Mouse (Mus musculus): Measurements from ENCODE around the gene Nrn1l.

Gene Nrn1l

GRCm38 (mm10) chr8:105854715-105855216, 38.6 kb upstream of the Nrn1l start, which contains the start of gene Thap11:
Gene Thap11 (plus strand): TSS chr8:105855132.
- no peaks in the 10 kb centered on the region for H3K9me3 ChIP-seq (ENCODE audit: low read length)
- H3K27me3 ChIP-seq (ENCODE audit: insufficient read depth, low read length) = no peaks in the 10 kb centered on the region; the same call in 1 of the 2 replicates
- peak within 1 kb of the TSS; percentile 93 for H3K4me3 ChIP-seq (replicated peaks; ENCODE audit: low read length)
- H3K4me1 ChIP-seq (replicated peaks; ENCODE audit: low read depth, low read length) = peaks cover 75% of the 10 kb centered on the region
- peaks cover 35% of the 10 kb centered on the region for H3K36me3 ChIP-seq (ENCODE audit: insufficient read depth, low read length)
- TF ChIP-seq CTCF (conservative IDR thresholded peaks at IDR 0.05; ENCODE audit: low read length) (peak; percentile 54), POU5F1 (IDR thresholded peaks at IDR 0.05; ENCODE audit: borderline replicate concordance, low read length) (no peak)

DNA sequence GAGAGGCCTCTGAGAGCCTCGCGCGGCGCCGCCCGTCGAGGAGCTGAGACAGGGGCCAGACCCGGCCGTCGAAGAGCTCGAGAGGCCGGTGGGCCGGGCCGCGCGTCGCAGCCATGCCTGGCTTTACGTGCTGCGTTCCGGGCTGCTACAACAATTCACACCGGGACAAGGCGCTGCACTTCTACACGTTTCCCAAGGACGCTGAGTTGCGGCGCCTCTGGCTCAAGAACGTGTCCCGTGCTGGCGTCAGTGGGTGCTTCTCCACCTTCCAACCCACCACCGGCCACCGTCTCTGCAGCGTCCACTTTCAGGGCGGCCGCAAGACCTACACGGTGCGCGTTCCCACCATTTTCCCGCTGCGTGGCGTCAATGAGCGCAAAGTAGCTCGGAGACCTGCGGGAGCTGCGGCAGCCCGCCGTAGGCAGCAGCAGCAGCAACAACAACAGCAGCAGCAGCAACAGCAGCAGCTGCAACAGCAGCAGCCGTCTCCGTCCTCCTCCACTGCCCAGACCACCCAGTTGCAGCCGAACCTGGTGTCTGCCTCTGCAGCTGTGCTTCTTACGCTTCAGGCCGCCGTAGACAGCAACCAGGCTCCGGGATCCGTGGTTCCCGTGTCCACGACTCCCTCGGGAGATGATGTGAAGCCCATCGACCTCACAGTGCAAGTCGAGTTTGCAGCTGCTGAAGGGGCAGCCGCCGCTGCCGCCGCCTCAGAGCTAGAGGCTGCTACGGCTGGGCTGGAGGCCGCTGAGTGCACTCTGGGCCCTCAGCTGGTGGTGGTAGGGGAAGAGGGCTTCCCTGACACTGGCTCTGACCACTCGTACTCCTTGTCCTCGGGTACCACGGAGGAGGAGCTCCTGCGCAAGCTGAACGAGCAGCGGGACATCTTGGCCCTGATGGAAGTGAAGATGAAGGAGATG, 37.9 kb upstream of the Nrn1l start:
- Histone ChIP-seq H3K27me3 (ENCODE audit: insufficient read depth, low read length) (no peaks in the 10 kb centered on the region; the same call in 1 of the 2 replicates), H3K9me3 (ENCODE audit: low read length) (no peaks in the 10 kb centered on the region), H3K36me3 (ENCODE audit: insufficient read depth, low read length) (peaks cover 32% of the 10 kb centered on the region), H3K4me1 (replicated peaks; ENCODE audit: low read depth, low read length) (peaks cover 70% of the 10 kb centered on the region), H3K4me3 (replicated peaks; ENCODE audit: low read length) (peak overlapping the region; percentile 93)
- TF ChIP-seq CTCF (conservative IDR thresholded peaks at IDR 0.05; ENCODE audit: low read length) (no peak), NANOG (IDR thresholded peaks at IDR 0.05; ENCODE audit: borderline replicate concordance, low read length) (no peak)

- H3K9me3 ChIP-seq (ENCODE audit: low read length) = no peaks in the 10 kb centered on the region
- H3K27me3 ChIP-seq (ENCODE audit: insufficient read depth, low read length) = no peaks in the 10 kb centered on the region; the same call in 1 of the 2 replicates
- peaks cover 65% of the 10 kb centered on the region for H3K4me1 ChIP-seq (replicated peaks; ENCODE audit: low read depth, low read length)
- TF ChIP-seq NANOG (IDR thresholded peaks at IDR 0.05; ENCODE audit: borderline replicate concordance, low read length) = no peak
- TF ChIP-seq POU5F1 (IDR thresholded peaks at IDR 0.05; ENCODE audit: borderline replicate concordance, low read length) = no peak
- no peak for TF ChIP-seq CTCF (conservative IDR thresholded peaks at IDR 0.05; ENCODE audit: low read length)
- H3K4me3 ChIP-seq (replicated peaks; ENCODE audit: low read length) = peak overlapping the region; percentile 93
- H3K36me3 ChIP-seq (ENCODE audit: insufficient read depth, low read length) = peaks cover 32% of the 10 kb centered on the region
These were observed 37.1 kb upstream of the Nrn1l start for GRCm38 (mm10) chr8:105856168-105856835.

DNA sequence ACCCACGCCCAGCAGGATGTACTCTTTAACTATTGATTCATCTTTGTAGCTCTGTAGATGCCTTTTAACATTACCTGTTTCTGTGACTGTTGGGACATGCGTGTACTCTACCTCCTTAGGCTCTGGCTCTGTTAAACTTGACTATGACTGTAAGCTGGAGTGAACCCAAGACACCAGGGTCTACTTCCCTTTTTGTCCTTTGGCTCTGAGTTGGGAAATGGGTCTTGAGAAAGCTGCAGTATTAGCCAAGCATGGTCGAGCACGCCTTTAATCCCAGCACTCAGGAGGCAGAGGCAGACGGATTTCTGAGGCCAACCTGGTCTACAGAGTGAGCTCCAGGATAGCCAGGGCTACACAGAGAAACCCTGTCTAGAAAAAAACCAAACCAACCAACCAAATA, 34.9 kb upstream of the Nrn1l start:
- Histone ChIP-seq H3K9me3 (ENCODE audit: low read length) (no peaks in the 10 kb centered on the region), H3K4me3 (replicated peaks; ENCODE audit: low read length) (no peak overlapping the region), H3K36me3 (ENCODE audit: insufficient read depth, low read length) (peaks cover 52% of the 10 kb centered on the region), H3K4me1 (replicated peaks; ENCODE audit: low read depth, low read length) (peaks cover 73% of the 10 kb centered on the region), H3K27me3 (ENCODE audit: insufficient read depth, low read length) (no peaks in the 10 kb centered on the region; the same call in 1 of the 2 replicates)
- TF ChIP-seq CTCF (conservative IDR thresholded peaks at IDR 0.05; ENCODE audit: low read length) = no peak

DNA sequence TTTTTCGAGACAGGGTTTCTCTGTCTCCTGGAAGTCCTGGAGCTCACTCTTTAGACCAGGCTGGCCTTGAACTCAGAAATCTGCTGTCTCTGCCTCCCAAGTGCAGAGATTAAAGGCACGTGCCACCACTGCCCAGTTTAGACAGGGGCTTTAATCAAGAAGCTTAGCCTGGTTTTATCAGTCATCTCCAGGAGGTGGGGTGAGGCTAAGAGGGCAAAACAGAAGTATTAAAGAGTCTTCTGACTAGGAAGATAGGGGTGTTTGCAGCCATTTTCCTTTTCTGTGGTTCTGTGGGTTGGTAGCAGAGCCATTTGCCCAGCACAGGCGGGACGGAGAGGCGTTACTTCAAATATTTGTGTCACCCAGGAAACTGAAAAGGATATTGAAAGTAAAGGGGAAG, 34.1 kb upstream of the Nrn1l start:
- TF ChIP-seq NANOG (IDR thresholded peaks at IDR 0.05; ENCODE audit: borderline replicate concordance, low read length) (no peak), POU5F1 (IDR thresholded peaks at IDR 0.05; ENCODE audit: borderline replicate concordance, low read length) (no peak), CTCF (conservative IDR thresholded peaks at IDR 0.05; ENCODE audit: low read length) (no peak)
- Histone ChIP-seq H3K4me1 (replicated peaks; ENCODE audit: low read depth, low read length) (peaks cover 75% of the 10 kb centered on the region), H3K36me3 (ENCODE audit: insufficient read depth, low read length) (peaks cover 60% of the 10 kb centered on the region), H3K9me3 (ENCODE audit: low read length) (no peaks in the 10 kb centered on the region), H3K27me3 (ENCODE audit: insufficient read depth, low read length) (no peaks in the 10 kb centered on the region; the same call in 1 of the 2 replicates), H3K4me3 (replicated peaks; ENCODE audit: low read length) (peak overlapping the region; percentile 100)

DNA sequence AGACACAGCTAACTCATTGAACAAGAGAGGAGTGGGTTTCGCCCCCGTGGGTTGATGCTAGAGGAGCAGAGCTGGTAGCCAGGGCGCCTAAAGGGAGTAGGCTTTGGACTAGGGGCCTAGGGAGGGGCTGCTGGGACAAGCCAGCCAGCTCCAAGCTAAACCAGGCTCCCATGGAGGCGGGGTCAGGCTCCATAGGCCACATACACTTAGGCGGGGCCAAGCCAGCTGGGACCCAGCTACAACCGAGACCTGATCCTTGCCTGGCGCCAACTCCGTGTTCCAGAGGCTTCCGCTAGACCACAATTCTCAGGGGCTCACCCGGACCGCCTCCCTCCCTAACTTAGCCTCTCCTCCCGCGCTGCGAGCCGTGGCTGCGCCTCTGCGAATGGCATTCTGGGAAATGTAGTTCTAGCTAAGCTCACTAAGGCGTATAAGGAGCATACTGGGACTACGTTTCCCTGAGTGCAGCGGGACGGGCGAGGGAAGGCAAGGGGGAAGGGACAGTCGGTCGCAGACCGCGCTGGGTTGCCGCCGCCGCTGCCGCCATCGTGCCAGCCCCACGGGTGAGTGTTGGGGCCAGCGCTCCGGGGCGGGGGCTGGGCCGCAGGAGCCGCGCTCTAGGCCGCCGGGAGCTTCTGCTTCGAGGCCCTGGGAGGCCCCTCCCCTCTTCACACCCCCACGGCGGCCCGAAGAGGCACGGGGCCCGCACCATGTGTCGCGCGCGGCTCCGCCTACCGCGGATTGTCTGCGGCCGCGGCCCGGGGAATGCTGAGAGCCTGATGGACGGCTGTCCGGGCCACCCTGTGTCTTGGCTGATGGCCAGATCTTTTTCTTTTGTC, 33.0 kb upstream of the Nrn1l start, which contains the start of gene Nutf2:
TSS of gene Nutf2 (plus strand) at position 438 of the 839 bp plus-strand sequence.
- Histone ChIP-seq H3K9me3 (ENCODE audit: low read length) (no peaks in the 10 kb centered on the region), H3K4me3 (replicated peaks; ENCODE audit: low read length) (peak within 1 kb of the TSS; percentile 100), H3K27me3 (ENCODE audit: insufficient read depth, low read length) (no peaks in the 10 kb centered on the region; the same call in 1 of the 2 replicates), H3K36me3 (ENCODE audit: insufficient read depth, low read length) (peaks cover 70% of the 10 kb centered on the region), H3K4me1 (replicated peaks; ENCODE audit: low read depth, low read length) (peaks cover 83% of the 10 kb centered on the region)
- TF ChIP-seq POU5F1 (IDR thresholded peaks at IDR 0.05; ENCODE audit: borderline replicate concordance, low read length) (no peak), CTCF (conservative IDR thresholded peaks at IDR 0.05; ENCODE audit: low read length) (no peak), NANOG (IDR thresholded peaks at IDR 0.05; ENCODE audit: borderline replicate concordance, low read length) (no peak)

DNA sequence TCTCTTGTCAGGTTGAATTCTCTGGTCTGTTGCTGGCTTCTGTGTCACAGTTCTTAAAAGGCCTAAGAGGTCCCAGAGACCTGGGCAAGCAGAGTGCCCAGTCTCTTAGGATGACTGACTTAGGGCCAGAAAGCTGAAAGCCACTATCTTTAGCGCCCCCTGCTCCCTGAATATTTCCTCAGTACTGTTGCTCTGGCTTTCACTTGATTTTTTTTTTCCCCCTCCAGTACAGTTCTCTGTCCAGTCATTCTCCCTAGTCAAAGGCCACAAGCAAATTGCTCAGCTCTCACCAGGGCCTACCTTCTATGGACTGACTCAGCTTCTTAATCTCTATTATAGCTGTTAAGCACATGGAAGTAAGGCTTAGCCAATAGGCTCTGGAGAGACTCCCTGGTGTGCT, 31.4 kb upstream of the Nrn1l start:
- Histone ChIP-seq H3K9me3 (ENCODE audit: low read length) (no peaks in the 10 kb centered on the region), H3K36me3 (ENCODE audit: insufficient read depth, low read length) (peaks cover 73% of the 10 kb centered on the region), H3K4me3 (replicated peaks; ENCODE audit: low read length) (peak overlapping the region; percentile 100), H3K4me1 (replicated peaks; ENCODE audit: low read depth, low read length) (peaks cover 84% of the 10 kb centered on the region), H3K27me3 (ENCODE audit: insufficient read depth, low read length) (no peaks in the 10 kb centered on the region)
- no peak for TF ChIP-seq POU5F1 (IDR thresholded peaks at IDR 0.05; ENCODE audit: borderline replicate concordance, low read length)
- no peak for TF ChIP-seq NANOG (IDR thresholded peaks at IDR 0.05; ENCODE audit: borderline replicate concordance, low read length)
- no peak for TF ChIP-seq CTCF (conservative IDR thresholded peaks at IDR 0.05; ENCODE audit: low read length)

Measured in E14TG2a.4 (cell line).